ENCODE assay signal across 18 mouse cellular contexts in the genomic region with DNA sequence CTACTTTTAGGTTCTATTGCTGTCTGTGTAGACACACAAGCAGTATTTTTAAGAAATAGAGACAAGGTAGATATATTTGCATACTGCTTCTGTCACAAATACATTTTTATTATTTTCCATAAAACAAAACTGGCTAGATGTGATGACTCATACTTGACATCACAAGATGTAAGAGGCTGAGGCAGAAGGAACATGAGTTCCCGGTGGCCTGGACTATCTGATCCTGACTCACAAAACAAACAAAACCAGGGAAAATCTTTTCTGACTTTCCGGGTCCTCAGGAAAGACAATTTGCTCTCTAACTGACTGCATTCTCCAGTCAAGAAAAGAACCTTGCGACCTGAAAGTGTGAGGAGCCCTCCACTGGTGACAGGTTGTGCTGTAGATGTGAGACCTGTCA.
"Had no signal": no experiment of that assay in that cellular context is flagged by ENCODE, and none has a peak within 500 bp of the region (broad histone marks: within the 10 kb centered on the region; RNA-seq: fewer than 3 reads in every experiment).

No protein-coding gene starts in this region.

- H3K4me2 ChIP-seq: lung, embryonic 14.5 days; midbrain, embryonic 11.5 days; midbrain, embryonic 13.5 days; midbrain, embryonic 15.5 days; neural tube, embryonic 13.5 days; neural tube, embryonic 15.5 days had no signal

- H3K9me3 ChIP-seq: neural tube, embryonic 15.5 days had no signal

- H3K4me3 ChIP-seq: megakaryocyte, embryonic 14.5 days; midbrain, embryonic 13.5 days; midbrain, embryonic 15.5 days; neural tube, embryonic 13.5 days; neural tube, embryonic 15.5 days had no signal

- H3K36me3 ChIP-seq: midbrain, embryonic 15.5 days; neural tube, embryonic 13.5 days; neural tube, embryonic 15.5 days had no signal

- H3K27ac ChIP-seq: midbrain, embryonic 13.5 days; midbrain, embryonic 15.5 days; neural tube, embryonic 13.5 days; neural tube, embryonic 15.5 days had no signal

- H3K27me3 ChIP-seq: midbrain, embryonic 13.5 days; midbrain, embryonic 15.5 days; neural tube, embryonic 13.5 days; neural tube, embryonic 15.5 days had no signal

- DNase-seq: lung, adult 18-20 months; lung, embryonic 14.5 days; lung, postnatal 10 days; lung, postnatal 4 days; retina, postnatal 1 day; right cerebral cortex, adult 18-20 months; right cerebral cortex, postnatal 25 days; right cerebral cortex, postnatal 4 days; spleen, adult 18-20 months; thymus, adult 2 months; thymus, postnatal 25 days; thymus, postnatal 4 days had no signal

- H3K4me1 ChIP-seq: megakaryocyte, embryonic 14.5 days; midbrain, embryonic 13.5 days; midbrain, embryonic 15.5 days; neural tube, embryonic 13.5 days; neural tube, embryonic 15.5 days had no signal

- ATAC-seq: midbrain, embryonic 13.5 days; midbrain, embryonic 15.5 days had no signal

- H3K9ac ChIP-seq: lung, embryonic 14.5 days; midbrain, embryonic 13.5 days; midbrain, embryonic 15.5 days; neural tube, embryonic 13.5 days; neural tube, embryonic 15.5 days had no signal
